Mouse (Mus musculus) lung, embryonic 16.5 days (tissue): ENCODE measurements around the gene Gpr160. TPM values are rescaled to one million over a fixed set of nuclear protein-coding genes. Genes with fewer than 3 reads are reported as not detected.

Experiments
- ATAC-seq: fragments of 200-750 bp; cut with Nextera tagmentation; 2 replicates; pipeline ENCODE4 v1.8.0; 2017; ENCODE audit warnings: low read depth, mild to moderate bottlenecking, moderate library complexity
- H3K27ac ChIP-seq: fragments of 300-500 bp; sonication (generic); 2 replicates; pipeline ENCODE4 v1.5.1; 2014; ENCODE audit warnings: mild to moderate bottlenecking, control low read depth, low read length
- H3K27me3 ChIP-seq: fragments of 300-500 bp; sonication (generic); 2 replicates; pipeline ENCODE4 v1.6.1; 2014; ENCODE audit warnings: low read depth, low read length, mixed read lengths; ENCODE audit not compliant: control insufficient read depth, insufficient read depth
- H3K36me3 ChIP-seq: fragments of 300-500 bp; sonication (generic); 2 replicates; pipeline ENCODE4 v1.6.1; 2014; ENCODE audit warnings: low read length; ENCODE audit not compliant: control insufficient read depth, insufficient read depth
- H3K4me1 ChIP-seq: fragments of 300-500 bp; sonication (generic); replicated peaks from 2 replicates; pipeline ENCODE4 v1.6.1; 2014; ENCODE audit warnings: low read length, mixed read lengths; ENCODE audit not compliant: control insufficient read depth, insufficient read depth
- H3K4me2 ChIP-seq: fragments of 300-500 bp; sonication (generic); 2 replicates; pipeline ENCODE4 v1.6.1; 2014; ENCODE audit warnings: low read depth, low read length, control low read depth
- H3K4me3 ChIP-seq: fragments of 300-500 bp; sonication (generic); 2 replicates; pipeline ENCODE4 v1.5.1; 2014; ENCODE audit warnings: mild to moderate bottlenecking, low read length, control low read depth
- H3K9ac ChIP-seq: fragments of 300-500 bp; sonication (generic); 2 replicates; pipeline ENCODE4 v1.6.1; 2014; ENCODE audit warnings: low read length, control low read depth
- H3K9me3 ChIP-seq: fragments of 300-500 bp; sonication (generic); 2 replicates; pipeline ENCODE4 v1.6.1; 2016; ENCODE audit warnings: low read length; ENCODE audit not compliant: control insufficient read depth
- WGBS: fragments of 180-500 bp; shearing (Covaris S2); extraction: QIAGEN DNeasy Blood & Tissue Kit; methylation state at CpG from one replicate; pipeline ENCODE4 v1.1.7; 2014; 5-methylcytosine and 5-hydroxymethylcytosine counted together
- polyA plus RNA-seq: library from polyadenylated mRNA; unstranded; fragments of >200 nt; fragmentation: Nextera tagmentation; extraction: Ambion mirVana; gene quantifications from 2 replicates; pipeline ENCODE4 v1.2.1, GENCODE M21; 2015

Gpr160 gene
- polyA plus RNA-seq = 5.0 and 5.1 TPM in 2 replicates

DNA sequence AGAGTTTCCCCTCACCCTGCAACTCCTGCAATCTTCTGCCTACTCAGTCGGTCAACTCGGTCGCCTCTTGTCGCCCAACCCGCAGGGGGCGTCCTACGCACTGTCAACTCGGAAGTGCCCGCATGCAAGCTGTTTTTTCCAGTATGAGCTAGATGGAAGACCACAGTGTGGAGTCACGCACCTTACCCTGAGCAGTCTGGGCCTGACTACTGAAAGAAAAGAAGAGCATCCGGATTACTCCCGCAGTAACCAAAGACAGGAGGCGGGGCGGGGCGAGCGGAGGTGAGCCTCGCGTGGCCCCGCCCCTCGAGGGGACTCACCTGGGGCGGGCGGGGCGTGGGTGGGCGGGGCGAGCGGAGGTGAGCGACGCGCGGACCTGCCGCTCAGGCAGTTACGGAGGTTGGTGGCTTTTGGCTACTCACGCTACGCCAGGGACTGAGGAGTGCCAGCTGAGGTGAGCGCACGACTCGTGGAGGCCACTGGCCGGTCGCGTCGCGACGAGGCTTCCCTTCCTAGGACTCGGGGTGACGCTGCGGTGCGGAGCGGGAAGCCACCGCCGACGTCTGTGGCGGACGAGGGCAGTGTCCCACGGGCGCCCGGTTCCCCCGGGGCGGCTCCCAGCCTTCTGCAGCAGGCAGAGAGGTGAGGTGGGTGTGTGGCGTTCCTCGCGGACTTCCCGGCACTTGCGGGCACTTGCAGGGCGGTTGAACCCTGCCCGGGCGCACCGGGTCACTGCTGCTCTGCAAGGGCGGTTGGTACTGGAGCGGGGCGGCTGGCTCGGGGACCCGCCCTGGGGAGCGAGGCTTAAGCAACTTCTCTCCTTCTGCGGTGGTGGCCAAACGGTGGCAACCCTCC, at the start of gene Gpr160:
Gene Gpr160, plus strand, starts transcription at position 347 of the 855 bp plus-strand sequence.
- peak within 1 kb of the TSS; percentile 55; the same call in 1 of the 2 replicates for H3K27ac ChIP-seq
- 1% methylated on average over 68 of the region's 75 CpGs for WGBS

GRCm38 (mm10) chr3:30812881-30813280, 42.9 kb upstream of the Gpr160 start:
- no peaks in the 10 kb centered on the region for H3K4me1 ChIP-seq
- ATAC-seq = no peak
- H3K4me2 ChIP-seq = no peak overlapping the region
- no peak overlapping the region for H3K4me3 ChIP-seq
- no peaks in the 10 kb centered on the region for H3K27me3 ChIP-seq
- no peak overlapping the region for H3K27ac ChIP-seq
- H3K36me3 ChIP-seq = peaks cover 32% of the 10 kb centered on the region
- 56% methylated on average over 3 of the region's 3 CpGs for WGBS
- no peak overlapping the region for H3K9ac ChIP-seq
- H3K9me3 ChIP-seq = no peaks in the 10 kb centered on the region

More for the DNA sequence above, at the start of gene Gpr160:
- Histone ChIP-seq H3K27me3 (peaks cover 6% of the 10 kb centered on the region; the same call in 1 of the 2 replicates), H3K4me2 (peak within 1 kb of the TSS; percentile 97), H3K9me3 (no peaks in the 10 kb centered on the region), H3K4me1 (no peaks in the 10 kb centered on the region; the same call in 1 of the 2 replicates), H3K9ac (peak within 1 kb of the TSS; percentile 75), H3K4me3 (peak within 1 kb of the TSS; percentile 67), H3K36me3 (no peaks in the 10 kb centered on the region)
- ATAC-seq = peak; percentile 94

DNA sequence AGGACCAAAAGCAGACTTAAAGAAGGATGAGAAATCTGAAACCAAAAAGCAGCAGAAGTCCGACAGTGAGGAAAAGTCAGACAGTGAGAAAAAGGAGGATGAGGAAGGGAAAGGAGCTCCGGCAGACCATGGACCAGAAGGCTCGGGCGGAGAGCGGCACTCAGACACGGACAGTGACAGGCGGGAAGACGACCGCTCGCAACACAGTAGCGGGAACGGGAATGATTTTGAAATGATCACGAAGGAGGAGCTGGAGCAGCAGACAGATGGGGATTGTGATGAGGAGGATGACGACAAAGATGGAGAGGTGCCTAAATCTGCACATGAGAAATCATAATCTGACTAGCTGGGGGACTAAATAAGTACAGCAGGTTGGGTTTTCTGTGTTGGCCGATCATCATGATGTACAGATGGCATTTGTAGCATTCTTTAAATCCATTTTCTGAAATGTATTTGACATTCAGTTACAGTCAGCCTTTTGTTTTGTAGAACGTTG, 37.1 kb upstream of the Gpr160 start:
- Histone ChIP-seq H3K4me1 (no peaks in the 10 kb centered on the region), H3K27me3 (no peaks in the 10 kb centered on the region), H3K9me3 (no peaks in the 10 kb centered on the region), H3K27ac (no peak overlapping the region), H3K36me3 (peaks cover 35% of the 10 kb centered on the region), H3K4me2 (no peak overlapping the region), H3K9ac (no peak overlapping the region), H3K4me3 (no peak overlapping the region)
- WGBS = 93% methylated on average over 16 of the region's 16 CpGs
- ATAC-seq = no peak

DNA sequence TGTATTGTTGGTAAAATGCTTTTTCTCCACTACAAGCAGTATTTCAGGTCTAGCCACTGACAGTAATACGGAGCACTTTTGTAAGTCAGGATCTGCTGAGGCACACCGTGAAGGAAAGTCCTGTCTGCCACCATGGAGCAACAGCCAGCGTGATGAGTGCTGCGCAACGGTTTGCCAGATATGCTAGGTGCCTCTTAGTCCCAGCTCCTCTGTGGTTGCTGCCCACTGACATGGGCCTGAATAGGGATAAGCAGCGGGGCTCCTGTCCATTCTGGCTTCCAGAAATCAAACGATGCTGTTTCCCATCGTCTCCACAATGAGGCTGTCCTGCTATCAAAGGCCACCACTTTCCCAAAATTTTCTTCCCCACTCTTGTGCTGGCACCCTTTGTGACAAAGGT, 33.6 kb upstream of the Gpr160 start:
- no peaks in the 10 kb centered on the region for H3K4me1 ChIP-seq
- no peak for ATAC-seq
- H3K9ac ChIP-seq = no peak overlapping the region
- peaks cover 23% of the 10 kb centered on the region for H3K36me3 ChIP-seq
- H3K27ac ChIP-seq = no peak overlapping the region
- no peak overlapping the region for H3K4me2 ChIP-seq
- 93% methylated on average over 8 of the region's 8 CpGs for WGBS
- no peak overlapping the region for H3K4me3 ChIP-seq
- H3K9me3 ChIP-seq = no peaks in the 10 kb centered on the region
- no peaks in the 10 kb centered on the region for H3K27me3 ChIP-seq

DNA sequence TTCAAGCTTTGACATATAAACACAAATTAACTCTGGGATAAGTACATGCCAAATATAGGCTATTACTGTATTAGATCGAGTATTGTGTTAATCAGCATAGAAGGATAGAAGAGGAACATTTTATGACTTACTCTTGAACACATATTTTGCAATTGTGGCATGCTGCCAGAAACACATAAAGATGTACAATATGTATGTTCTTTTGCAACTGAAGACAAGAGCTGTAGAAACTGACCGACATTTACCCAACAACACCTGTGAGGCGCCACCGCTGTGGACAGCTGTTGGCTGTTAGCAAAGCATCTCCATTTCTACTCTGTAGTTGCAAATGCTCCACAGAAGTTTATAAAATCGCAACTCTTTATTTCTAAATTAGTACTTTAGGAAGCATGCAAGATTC, 29.7 kb upstream of the Gpr160 start:
- H3K4me1 ChIP-seq = no peaks in the 10 kb centered on the region
- no peaks in the 10 kb centered on the region for H3K9me3 ChIP-seq
- 83% methylated on average over 5 of the region's 5 CpGs for WGBS
- no peaks in the 10 kb centered on the region for H3K27me3 ChIP-seq
- no peak for ATAC-seq
- no peak overlapping the region for H3K4me2 ChIP-seq
- H3K4me3 ChIP-seq = no peak overlapping the region
- no peak overlapping the region for H3K9ac ChIP-seq
- peaks cover 10% of the 10 kb centered on the region for H3K36me3 ChIP-seq
- no peak overlapping the region for H3K27ac ChIP-seq

- H3K9ac ChIP-seq = no peak overlapping the region
- no peak overlapping the region for H3K4me3 ChIP-seq
- H3K4me1 ChIP-seq = no peaks in the 10 kb centered on the region
- H3K27me3 ChIP-seq = no peaks in the 10 kb centered on the region
- H3K9me3 ChIP-seq = no peaks in the 10 kb centered on the region
- no peak overlapping the region for H3K4me2 ChIP-seq
- 65% methylated on average over 15 of the region's 15 CpGs for WGBS
- no peak overlapping the region for H3K27ac ChIP-seq
- H3K36me3 ChIP-seq = no peaks in the 10 kb centered on the region
- no peak for ATAC-seq
Measured at GRCm38 (mm10) chr3:30831848-30832606, 23.7 kb upstream of the Gpr160 start.

- no peak overlapping the region for H3K27ac ChIP-seq
- no peak overlapping the region for H3K9ac ChIP-seq
- no peak overlapping the region for H3K4me3 ChIP-seq
- H3K27me3 ChIP-seq = no peaks in the 10 kb centered on the region
- WGBS = 85% methylated on average over 3 of the region's 3 CpGs
- ATAC-seq = no peak
- H3K9me3 ChIP-seq = no peaks in the 10 kb centered on the region
- no peaks in the 10 kb centered on the region for H3K4me1 ChIP-seq
- no peak overlapping the region for H3K4me2 ChIP-seq
- no peaks in the 10 kb centered on the region for H3K36me3 ChIP-seq
Measured at GRCm38 (mm10) chr3:30833254-30833653, 22.5 kb upstream of the Gpr160 start.

- no peak overlapping the region for H3K4me2 ChIP-seq
- no peak for ATAC-seq
- no peaks in the 10 kb centered on the region for H3K27me3 ChIP-seq
- H3K9me3 ChIP-seq = no peaks in the 10 kb centered on the region
- H3K36me3 ChIP-seq = no peaks in the 10 kb centered on the region
- H3K27ac ChIP-seq = no peak overlapping the region
- no peak overlapping the region for H3K9ac ChIP-seq
- 76% methylated on average over 2 of the region's 2 CpGs for WGBS
- no peaks in the 10 kb centered on the region for H3K4me1 ChIP-seq
- no peak overlapping the region for H3K4me3 ChIP-seq
Measured at GRCm38 (mm10) chr3:30845755-30846154, 10.0 kb upstream of the Gpr160 start.

- Histone ChIP-seq H3K36me3 (no peaks in the 10 kb centered on the region), H3K27ac (no peak overlapping the region), H3K4me1 (no peaks in the 10 kb centered on the region), H3K4me3 (no peak overlapping the region), H3K27me3 (no peaks in the 10 kb centered on the region), H3K9ac (no peak overlapping the region), H3K9me3 (no peaks in the 10 kb centered on the region), H3K4me2 (no peak overlapping the region)
- 62% methylated on average over 1 of the region's 1 CpGs for WGBS
- ATAC-seq = no peak
Measured at GRCm38 (mm10) chr3:30847413-30847812, 8.3 kb upstream of the Gpr160 start.
